ENCODE assay signal across 12 mouse cellular contexts in genomic region chr2:173172386-173172785, GRCm38 (mm10). TPM values are rescaled to one million over a fixed set of nuclear protein-coding genes. Genes with fewer than 3 reads are reported as not detected.
DNase-seq lines count a peak whose midpoint lies in the region; ATAC-seq and TF ChIP-seq lines count a peak whose summit lies in the region.
"Had no signal": no experiment of that assay in that cellular context is flagged by ENCODE, and none has a peak within 500 bp of the region (broad histone marks: within the 10 kb centered on the region; RNA-seq: fewer than 3 reads in every experiment).

No protein-coding gene starts in this region.

- H3K36me3 ChIP-seq in heart, embryonic 10.5 days: no peaks in the 10 kb centered on the region
- H3K36me3 ChIP-seq in limb, embryonic 14.5 days (ENCODE audit: control insufficient read depth, insufficient read depth, low read length): no peaks in the 10 kb centered on the region
- no peaks in the 10 kb centered on the region for H3K36me3 ChIP-seq in stomach, postnatal 0 days (ENCODE audit: control insufficient read depth, insufficient read depth, low read length)

- 90% methylated on average over 1 of the region's 1 CpGs for WGBS in heart, embryonic 10.5 days
- WGBS in limb, embryonic 14.5 days: 82% methylated on average over 1 of the region's 1 CpGs
- WGBS in stomach, postnatal 0 days: 91% methylated on average over 1 of the region's 1 CpGs

- H3K4me2 ChIP-seq in limb, embryonic 14.5 days (replicated peaks; ENCODE audit: low read depth, low read length, severe bottlenecking): no peak overlapping the region
- H3K4me2 ChIP-seq in stomach, postnatal 0 days (replicated peaks; ENCODE audit: low read depth): no peak overlapping the region

- no peak overlapping the region for H3K4me3 ChIP-seq in heart, embryonic 10.5 days
- no peak overlapping the region for H3K4me3 ChIP-seq in limb, embryonic 14.5 days (replicated peaks; ENCODE audit: low read length)
- no peak overlapping the region for H3K4me3 ChIP-seq in stomach, postnatal 0 days (ENCODE audit: low read depth, low read length)

- no peak for ATAC-seq in limb, embryonic 14.5 days (ENCODE audit: low FRiP score, low read depth)
- ATAC-seq in stomach, postnatal 0 days (ENCODE audit: low FRiP score, low TSS enrichment): no peak

- TF ChIP-seq POLR2A in limb, embryonic 14.5 days (IDR thresholded peaks at IDR 0.05; ENCODE audit: borderline replicate concordance, extremely low read depth, insufficient read depth, insufficient read length): no peak

- H3K9me3 ChIP-seq in heart, embryonic 10.5 days: no peaks in the 10 kb centered on the region
- 0 out of 2 replicates have a peak, but pooled peaks cover 3% of the 10 kb centered on the region for H3K9me3 ChIP-seq in limb, embryonic 14.5 days (ENCODE audit: control insufficient read depth, low read length)
- no peaks in the 10 kb centered on the region for H3K9me3 ChIP-seq in stomach, postnatal 0 days (ENCODE audit: control insufficient read depth, low read length)

- no peak overlapping the region for H3K9ac ChIP-seq in limb, embryonic 14.5 days (ENCODE audit: low read depth, low read length, severe bottlenecking)
- no peak overlapping the region for H3K9ac ChIP-seq in stomach, postnatal 0 days (ENCODE audit: low read length)

- DNase-seq in heart, embryonic 10.5 days (ENCODE audit: low spot score): peak; percentile 62
- no peak for DNase-seq in heart, adult 8-10 months (ENCODE audit: low spot score)
- DNase-seq in spleen, adult 18-20 months: peak; percentile 0 to 1
- DNase-seq in spleen, postnatal 14 days (ENCODE audit: low spot score in 2 of 2): no peak
- DNase-seq in limb, embryonic 14.5 days (ENCODE audit: low spot score): no peak
- DNase-seq in stomach, postnatal 0 days (ENCODE audit: low spot score): peak; percentile 11
- DNase-seq in testis, postnatal 10 days (ENCODE audit: low spot score): no peak
- no peak for DNase-seq in embryo, embryonic 10.5 days (ENCODE audit: low spot score)
- DNase-seq: gastrocnemius, postnatal 10 days; heart, postnatal 14 days had no signal

- TF ChIP-seq CTCF in stomach, postnatal 0 days (IDR thresholded peaks at IDR 0.05; ENCODE audit: low read depth): no peak

- peak overlapping the region; percentile 89 for H3K27ac ChIP-seq in heart, embryonic 10.5 days
- peak overlapping the region; percentile 83 for H3K27ac ChIP-seq in limb, embryonic 14.5 days (replicated peaks; ENCODE audit: low read depth, low read length)
- H3K27ac ChIP-seq in stomach, postnatal 0 days (replicated peaks): peak overlapping the region; percentile 90

- H3K4me1 ChIP-seq in heart, embryonic 10.5 days: peaks cover 38% of the 10 kb centered on the region
- peaks cover 39% of the 10 kb centered on the region for H3K4me1 ChIP-seq in limb, embryonic 14.5 days (ENCODE audit: control insufficient read depth, insufficient read depth, low read length)
- peaks cover 16% of the 10 kb centered on the region; the same call in 1 of the 2 replicates for H3K4me1 ChIP-seq in stomach, postnatal 0 days (replicated peaks; ENCODE audit: control insufficient read depth, insufficient read depth)

- TF ChIP-seq EP300 in stomach, postnatal 0 days (optimal IDR thresholded peaks at IDR 0.05): no peak

- H3K27me3 ChIP-seq in heart, embryonic 10.5 days (ENCODE audit: insufficient read depth, poor library complexity, severe bottlenecking): peaks cover 51% of the 10 kb centered on the region
- no peaks in the 10 kb centered on the region for H3K27me3 ChIP-seq in limb, embryonic 14.5 days (ENCODE audit: control insufficient read depth, insufficient read depth, low read length)
- no peaks in the 10 kb centered on the region for H3K27me3 ChIP-seq in stomach, postnatal 0 days (ENCODE audit: control insufficient read depth, insufficient read depth, low read length)

RNA-seq across cellular contexts. Expression of gene Pck1, which starts 19.5 kb away (rescaled TPM):
- not detected in 2 replicates for polyA plus RNA-seq in heart, embryonic 10.5 days (2016; fragmentation: Nextera tagmentation; extraction: Ambion mirVana)
- total RNA-seq in heart, adult 8-10 months (2022): 1 to 10 TPM; 3.9 to 5.8 (median 4.8) TPM
- polyA plus RNA-seq in limb, embryonic 14.5 days (2012; rRNA removed): 0.03 and 0.04 TPM in 2 replicates
- polyA plus RNA-seq in limb, embryonic 14.5 days (2014; fragmentation: Nextera tagmentation; extraction: Ambion mirVana): not detected in 2 replicates
- polyA plus RNA-seq in stomach, postnatal 0 days (2015; fragmentation: Nextera tagmentation; extraction: Ambion mirVana): 0.59 and 0.70 TPM in 2 replicates
- total RNA-seq: layer of hippocampus, postnatal 10 days had no signal
- polyA plus RNA-seq: lung, embryonic 16.5 days had no signal

RNA-seq across cellular contexts. Expression of gene Zbp1, which starts 46.3 kb away (rescaled TPM):
- not detected in 2 replicates for polyA plus RNA-seq in heart, embryonic 10.5 days (2016; fragmentation: Nextera tagmentation; extraction: Ambion mirVana)
- total RNA-seq in heart, adult 8-10 months (2022): under 1 TPM in 3 of 4 experiments, not detected in 1; 0.31 to 0.52 (median 0.46) TPM
- polyA plus RNA-seq in limb, embryonic 14.5 days (2012; rRNA removed): 0.60 and 0.69 TPM in 2 replicates
- polyA plus RNA-seq in limb, embryonic 14.5 days (2014; fragmentation: Nextera tagmentation; extraction: Ambion mirVana): 0.33 and 0.65 TPM in 2 replicates
- 4.6 and 5.0 TPM in 2 replicates for polyA plus RNA-seq in stomach, postnatal 0 days (2015; fragmentation: Nextera tagmentation; extraction: Ambion mirVana)
- total RNA-seq: layer of hippocampus, postnatal 10 days had no signal

RNA-seq across cellular contexts. Expression of gene Ctcfl, which starts 53.1 kb away (rescaled TPM):
- polyA plus RNA-seq in heart, embryonic 10.5 days (2016; fragmentation: Nextera tagmentation; extraction: Ambion mirVana): 0.85 and 1.1 TPM in 2 replicates
- under 1 TPM in 3 of 4 experiments, not detected in 1; 0.11 to 0.47 (median 0.16) TPM for total RNA-seq in heart, adult 8-10 months (2022)
- polyA plus RNA-seq in limb, embryonic 14.5 days (2012; rRNA removed): 0.04 TPM in 1 of 2 replicates, not detected in the other
- not detected in 2 replicates for polyA plus RNA-seq in limb, embryonic 14.5 days (2014; fragmentation: Nextera tagmentation; extraction: Ambion mirVana)
- 0.07 TPM in 1 of 2 replicates, not detected in the other for polyA plus RNA-seq in stomach, postnatal 0 days (2015; fragmentation: Nextera tagmentation; extraction: Ambion mirVana)
- total RNA-seq: gastrocnemius, postnatal 10 days; layer of hippocampus, postnatal 10 days had no signal

Comparison
In these comparisons a context has a peak if more than half of its experiments do, and no peak if none do; other contexts are left out.
1. DNase-seq: peak in heart, embryonic 10.5 days (single experiment), spleen, adult 18-20 months (2 of 2) and stomach, postnatal 0 days (single experiment); none in heart, adult 8-10 months (single experiment), spleen, postnatal 14 days (0 of 2), limb, embryonic 14.5 days (single experiment), testis, postnatal 10 days (single experiment) and embryo, embryonic 10.5 days (single experiment).
2. Peak in every context shown above with its lines, with median percentiles within 50 percentile points of each other: H3K27ac ChIP-seq.